Mouse (Mus musculus): ENCODE results near the gene Cyb561d2. TPM values are rescaled to one million over a fixed set of nuclear protein-coding genes. Genes with fewer than 3 reads are reported as not detected.

The Cyb561d2 gene
- polyA plus RNA-seq (2012; rRNA removed), result 37.4 and 58.8 TPM in 2 replicates

GRCm38 (mm10) chr9:107541474-107542351, at the start of gene Cyb561d2, which contains the start of gene Nprl2:
Cyb561d2 (minus strand) TSS chr9:107542193.
Nprl2 (plus strand) TSS chr9:107542226.

GRCm38 (mm10) chr9:107586974-107587832, 45.2 kb upstream of the Cyb561d2 start, which contains the start of gene Ifrd2:
Ifrd2 (plus strand) TSS chr9:107587642.

GRCm38 (mm10) chr9:107580501-107581317, 38.7 kb upstream of the Cyb561d2 start, which contains the start of gene Hyal3:
Hyal3 (plus strand) TSS chr9:107580818.

GRCm38 (mm10) chr9:107578587-107578986, 36.6 kb upstream of the Cyb561d2 start, which contains the start of gene Naa80:
Naa80 (plus strand) TSS chr9:107578887.

GRCm38 (mm10) chr9:107576357-107577107, 34.5 kb upstream of the Cyb561d2 start, which contains the start of gene Hyal1:
Hyal1 (plus strand) TSS chr9:107576927.

GRCm38 (mm10) chr9:107567702-107568319, 25.8 kb upstream of the Cyb561d2 start, which contains the start of gene Hyal2:
Hyal2 (plus strand) TSS chr9:107567945.

GRCm38 (mm10) chr9:107563029-107563581, 21.1 kb upstream of the Cyb561d2 start, which contains the start of gene Tusc2:
Tusc2 (plus strand) TSS chr9:107563255.

GRCm38 (mm10) chr9:107551117-107551889, 9.3 kb upstream of the Cyb561d2 start, which contains the start of gene Rassf1:
Rassf1 (plus strand) TSS chr9:107551555.

GRCm38 (mm10) chr9:107547026-107547425, 5.0 kb upstream of the Cyb561d2 start, which contains the start of gene Zmynd10:
Zmynd10 (plus strand) TSS chr9:107547298.

GRCm38 (mm10) chr9:107533791-107534407, 8.1 kb downstream of the Cyb561d2 start, which contains the start of gene Tmem115:
Tmem115 (plus strand) TSS chr9:107533945.

Other genes with a start within 250 kb of the Cyb561d2 start
- gene Cish, start 246.2 kb downstream of the Cyb561d2 start, polyA plus RNA-seq (2012; rRNA removed), result 26.1 and 27.6 TPM in 2 replicates
- gene Hemk1, start 203.8 kb downstream of the Cyb561d2 start, polyA plus RNA-seq (2012; rRNA removed), result 18.1 and 18.8 TPM in 2 replicates
- gene 6430571L13Rik, start 201.6 kb downstream of the Cyb561d2 start, polyA plus RNA-seq (2012; rRNA removed), result 0.26 and 0.27 TPM in 2 replicates
- 20.0 and 33.9 TPM in 2 replicates for gene Cacna2d2, start 142.6 kb downstream of the Cyb561d2 start, polyA plus RNA-seq (2012; rRNA removed)
- gene Tmem115, start 8.2 kb downstream of the Cyb561d2 start, polyA plus RNA-seq (2012; rRNA removed), result 73.8 and 95.5 TPM in 2 replicates
- 26.5 and 29.3 TPM in 2 replicates for gene Nprl2, start within 50 bp of the Cyb561d2 start, polyA plus RNA-seq (2012; rRNA removed)
- gene Zmynd10, start 5.1 kb upstream of the Cyb561d2 start, polyA plus RNA-seq (2012; rRNA removed), result 0.41 and 0.65 TPM in 2 replicates
- gene Rassf1, start 9.4 kb upstream of the Cyb561d2 start, polyA plus RNA-seq (2012; rRNA removed), result 27.3 and 28.5 TPM in 2 replicates
- 78.3 and 101 TPM in 2 replicates for gene Tusc2, start 21.1 kb upstream of the Cyb561d2 start, polyA plus RNA-seq (2012; rRNA removed)
- gene Hyal2, start 25.8 kb upstream of the Cyb561d2 start, polyA plus RNA-seq (2012; rRNA removed), result 91.7 and 94.5 TPM in 2 replicates
- 4.4 and 5.2 TPM in 2 replicates for gene Hyal1, start 34.7 kb upstream of the Cyb561d2 start, polyA plus RNA-seq (2012; rRNA removed)
- 53.5 and 65.8 TPM in 2 replicates for gene Naa80, start 36.7 kb upstream of the Cyb561d2 start, polyA plus RNA-seq (2012; rRNA removed)
- 0.96 and 0.98 TPM in 2 replicates for gene Hyal3, start 38.6 kb upstream of the Cyb561d2 start, polyA plus RNA-seq (2012; rRNA removed)
- 62.5 and 65.0 TPM in 2 replicates for gene Ifrd2, start 45.4 kb upstream of the Cyb561d2 start, polyA plus RNA-seq (2012; rRNA removed)
- gene Sema3b, start 67.0 kb upstream of the Cyb561d2 start, polyA plus RNA-seq (2012; rRNA removed), result 93.4 and 98.5 TPM in 2 replicates
- 562 and 599 TPM in 2 replicates for gene Gnai2, start 93.2 kb upstream of the Cyb561d2 start, polyA plus RNA-seq (2012; rRNA removed)
- gene Slc38a3, start 127.3 kb upstream of the Cyb561d2 start, polyA plus RNA-seq (2012; rRNA removed), result 0.81 and 7.5 TPM in 2 replicates
- gene Gnat1, start 137.5 kb upstream of the Cyb561d2 start, polyA plus RNA-seq (2012; rRNA removed), result 0.14 TPM in 1 of 2 replicates, not detected in the other
- 76.2 and 89.6 TPM in 2 replicates for gene Sema3f, start 168.3 kb upstream of the Cyb561d2 start, polyA plus RNA-seq (2012; rRNA removed)
- 40.9 and 42.4 TPM in 2 replicates for gene Rbm5, start 228.8 kb upstream of the Cyb561d2 start, polyA plus RNA-seq (2012; rRNA removed)